Mouse (Mus musculus) ovary, adult 10 weeks (tissue): ENCODE results near the gene Vps26c. TPM values are rescaled to one million over a fixed set of nuclear protein-coding genes. Genes with fewer than 3 reads are reported as not detected.

Source experiments
- polyA plus RNA-seq: library from polyadenylated mRNA; stranded (reverse); fragments of 350-450 nt; fragmentation: Illumina TruSeq; extraction: RNeasy Lipid Tissue Mini Kit (QIAGEN cat#74804); gene quantifications from one replicate; pipeline ENCODE4 v1.2.3, GENCODE M21; 2014

Gene Vps26c
- 15.5 TPM for polyA plus RNA-seq

GRCm38 (mm10) chr16:94526344-94527151, at the start of gene Vps26c:
Gene Vps26c, minus strand, starts transcription at chr16:94526830.

GRCm38 (mm10) chr16:94569229-94570176, 42.9 kb upstream of the Vps26c start, which contains the start of gene Dyrk1a:
Gene Dyrk1a, plus strand, starts transcription at chr16:94570010.

Other genes with a start within 250 kb of the Vps26c start
- gene Hlcs, start 213.3 kb downstream of the Vps26c start, polyA plus RNA-seq = 10.2 TPM
- gene Ripply3, start 198.4 kb downstream of the Vps26c start, polyA plus RNA-seq = 2.1 TPM
- gene Ttc3, start 156.2 kb downstream of the Vps26c start, polyA plus RNA-seq = 411 TPM
- gene Pigp, start 155.0 kb downstream of the Vps26c start, polyA plus RNA-seq = 322 TPM
- 67.3 TPM for gene Dyrk1a, start 43.2 kb upstream of the Vps26c start, polyA plus RNA-seq